Mouse (Mus musculus) thymus, adult 2 months (tissue): ENCODE results near the gene Vmp1. TPM values are rescaled to one million over a fixed set of nuclear protein-coding genes. Genes with fewer than 3 reads are reported as not detected.

Source experiments
- DNase-seq: peaks from one replicate; pipeline ENCODE4 v3.0.0; 2021
- H3K27ac ChIP-seq: fragments of 200-500 bp; 2 replicates; pipeline ENCODE4 v1.5.1; 2012; ENCODE audit warnings: low read length, control low read depth; ENCODE audit not compliant: control insufficient read depth, insufficient read depth
- H3K27me3 ChIP-seq: fragments of 200-500 bp; 2 replicates; pipeline ENCODE4 v1.6.1; 2012; ENCODE audit warnings: mild to moderate bottlenecking, low read length, moderate library complexity, mixed read lengths; ENCODE audit not compliant: control insufficient read depth, insufficient read depth
- H3K36me3 ChIP-seq: fragments of 200-500 bp; 2 replicates; pipeline ENCODE4 v1.6.1; 2012; ENCODE audit warnings: mild to moderate bottlenecking, low read length, moderate library complexity; ENCODE audit not compliant: control insufficient read depth, insufficient read depth
- H3K4me1 ChIP-seq: fragments of 200-500 bp; replicated peaks from 2 replicates; pipeline ENCODE4 v1.6.1; 2012; ENCODE audit warnings: low read length; ENCODE audit not compliant: control insufficient read depth, insufficient read depth
- H3K4me3 ChIP-seq: fragments of 200-500 bp; 2 replicates; pipeline ENCODE4 v1.5.1; 2012; ENCODE audit warnings: mild to moderate bottlenecking, low read length, control low read depth, moderate library complexity; ENCODE audit not compliant: control insufficient read depth, insufficient read depth
- CTCF ChIP-seq: fragments of 200-500 bp; IDR thresholded peaks from 2 replicates; pipeline ENCODE4 v1.5.1; 2012; ENCODE audit warnings: mild to moderate bottlenecking, control low read depth, low read length, moderate library complexity, borderline replicate concordance; ENCODE audit not compliant: control insufficient read depth, poor library complexity, insufficient read depth; ENCODE audit errors: extremely low read depth
- POLR2A ChIP-seq: fragments of 200-500 bp; IDR thresholded peaks from 2 replicates; pipeline ENCODE4 v1.6.1; 2012; ENCODE audit warnings: mild to moderate bottlenecking, low read length, control low read depth, moderate library complexity; ENCODE audit not compliant: control insufficient read depth, poor library complexity, insufficient read depth; ENCODE audit errors: extremely low read depth
- WGBS: fragments of 180-500 bp; shearing (Covaris S2); methylation state at CpG from one replicate; pipeline ENCODE4 v1.1.7; 2018; 5-methylcytosine and 5-hydroxymethylcytosine counted together
- polyA plus RNA-seq: library from polyadenylated mRNA; depleted of rRNA; stranded (reverse); fragments of >200 nt; gene quantifications from 2 replicates; pipeline ENCODE4 v1.2.3, GENCODE M21; 2012; rRNA removed

Gene Vmp1
- 33.3 and 36.7 TPM in 2 replicates for polyA plus RNA-seq

GRCm38 (mm10) chr11:86683395-86684125 is at the start of gene Vmp1, which contains the start of gene Ptrh2:
Gene Vmp1, minus strand, starts transcription at chr11:86683836.
Gene Ptrh2, plus strand, starts transcription at chr11:86683985.
- Histone ChIP-seq H3K36me3 (no peaks in the 10 kb centered on the region), H3K27ac (peak within 1 kb of the TSS; percentile 67; the same call in 1 of the 2 replicates), H3K27me3 (no peaks in the 10 kb centered on the region), H3K4me1 (no peaks in the 10 kb centered on the region; the same call in 1 of the 2 replicates), H3K4me3 (peak within 1 kb of the TSS; percentile 75)
- WGBS = under 1% methylated on average over 56 of the region's 56 CpGs
- TF ChIP-seq CTCF (peak; percentile 27; the same call in 1 of the 2 replicates), POLR2A (peak; percentile 44)
- DNase-seq = peak; percentile 83

- no peak overlapping the region for H3K27ac ChIP-seq
- DNase-seq = no peak
- no peak for TF ChIP-seq POLR2A
- no peak for TF ChIP-seq CTCF
- H3K36me3 ChIP-seq = peaks cover 73% of the 10 kb centered on the region
- H3K27me3 ChIP-seq = no peaks in the 10 kb centered on the region
- H3K4me3 ChIP-seq = no peak overlapping the region
- 99% methylated on average over 2 of the region's 2 CpGs for WGBS
- H3K4me1 ChIP-seq = no peaks in the 10 kb centered on the region
Measured at GRCm38 (mm10) chr11:86731443-86731842, 47.8 kb upstream of the Vmp1 start.

- DNase-seq = no peak
- TF ChIP-seq CTCF = no peak
- TF ChIP-seq POLR2A = no peak
- H3K4me3 ChIP-seq = no peak overlapping the region
- peaks cover 80% of the 10 kb centered on the region for H3K36me3 ChIP-seq
- no peaks in the 10 kb centered on the region for H3K4me1 ChIP-seq
- no peak overlapping the region for H3K27ac ChIP-seq
- H3K27me3 ChIP-seq = no peaks in the 10 kb centered on the region
Measured at GRCm38 (mm10) chr11:86725607-86726006, 42.0 kb upstream of the Vmp1 start.

DNA sequence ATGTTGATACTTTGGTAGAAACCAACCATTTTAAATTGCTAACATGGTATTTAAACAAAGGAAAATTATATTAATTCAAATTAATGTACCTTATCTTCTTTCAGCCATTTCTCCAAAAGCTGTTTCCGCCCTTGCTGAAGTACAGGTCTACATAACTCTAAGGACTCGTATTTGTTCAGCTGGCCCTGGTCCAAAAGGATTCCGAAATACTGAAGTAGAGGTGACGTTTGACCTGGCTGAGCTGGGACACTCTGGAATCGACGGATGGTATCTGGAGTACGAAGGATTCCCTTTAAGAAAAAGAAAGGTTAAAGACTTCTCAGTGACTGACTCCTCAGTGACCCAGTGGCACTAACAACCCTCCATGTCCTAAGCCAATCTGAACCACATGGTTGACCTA is 41.3 kb upstream of the Vmp1 start:
- no peak for TF ChIP-seq CTCF
- no peak for TF ChIP-seq POLR2A
- H3K36me3 ChIP-seq = peaks cover 80% of the 10 kb centered on the region
- H3K4me3 ChIP-seq = no peak overlapping the region
- H3K27me3 ChIP-seq = no peaks in the 10 kb centered on the region
- no peak for DNase-seq
- H3K4me1 ChIP-seq = no peaks in the 10 kb centered on the region
- 98% methylated on average over 7 of the region's 7 CpGs for WGBS
- H3K27ac ChIP-seq = no peak overlapping the region

- 92% methylated on average over 3 of the region's 3 CpGs for WGBS
- H3K36me3 ChIP-seq = peaks cover 80% of the 10 kb centered on the region
- TF ChIP-seq CTCF (no peak), POLR2A (no peak)
Measured at GRCm38 (mm10) chr11:86724004-86724403, 40.4 kb upstream of the Vmp1 start.

GRCm38 (mm10) chr11:86719390-86719789 is 35.8 kb upstream of the Vmp1 start:
- H3K36me3 ChIP-seq = peaks cover 80% of the 10 kb centered on the region

More at GRCm38 (mm10) chr11:86724004-86724403, 40.4 kb upstream of the Vmp1 start:
- Histone ChIP-seq H3K27ac (no peak overlapping the region), H3K4me1 (no peaks in the 10 kb centered on the region), H3K27me3 (no peaks in the 10 kb centered on the region), H3K4me3 (no peak overlapping the region)
- no peak for DNase-seq

More at GRCm38 (mm10) chr11:86719390-86719789, 35.8 kb upstream of the Vmp1 start:
- TF ChIP-seq POLR2A (no peak), CTCF (no peak)
- no peak for DNase-seq
- Histone ChIP-seq H3K4me1 (no peaks in the 10 kb centered on the region), H3K27ac (no peak overlapping the region), H3K4me3 (no peak overlapping the region), H3K27me3 (no peaks in the 10 kb centered on the region)
- 34% methylated on average over 8 of the region's 8 CpGs for WGBS
